Mouse (Mus musculus) midbrain, embryonic 14.5 days (tissue): ENCODE measurements around the gene Gal3st2b. TPM values are rescaled to one million over a fixed set of nuclear protein-coding genes. Genes with fewer than 3 reads are reported as not detected.
"Not testable (repeated sequence)": the region's sequence is repeated elsewhere in the genome, so short reads cannot be mapped to it uniquely, and the experiment has no call there.

Experiments used
- ATAC-seq: fragments of 200-750 bp; cut with Nextera tagmentation; 2 replicates; pipeline ENCODE4 v1.8.0; 2017; ENCODE audit warnings: moderate number of reproducible peaks, moderate library complexity; ENCODE audit not compliant: low FRiP score, low TSS enrichment
- DNase-seq: peaks from one replicate; pipeline ENCODE4 v3.0.0-alpha.2; 2015
- H3K27ac ChIP-seq: fragments of 300-500 bp; sonication (generic); replicated peaks from 2 replicates; pipeline ENCODE4 v1.5.1; 2014; ENCODE audit warnings: mild to moderate bottlenecking, low read depth, low read length, moderate library complexity
- H3K27me3 ChIP-seq: fragments of 300-500 bp; sonication (generic); 2 replicates; pipeline ENCODE4 v1.6.1; 2014; ENCODE audit warnings: low read length, control low read depth, mixed read lengths; ENCODE audit not compliant: control insufficient read depth, insufficient read depth
- H3K36me3 ChIP-seq: fragments of 300-500 bp; sonication (generic); 2 replicates; pipeline ENCODE4 v1.6.1; 2014; ENCODE audit warnings: low read length, control low read depth; ENCODE audit not compliant: control insufficient read depth, insufficient read depth
- H3K4me1 ChIP-seq: fragments of 300-500 bp; sonication (generic); 2 replicates; pipeline ENCODE4 v1.6.1; 2014; ENCODE audit warnings: mild to moderate bottlenecking, antibody characterized with exemption, low read length, control low read depth; ENCODE audit not compliant: control insufficient read depth, insufficient read depth
- H3K4me2 ChIP-seq: fragments of 300-500 bp; sonication (generic); 2 replicates; pipeline ENCODE4 v1.6.1; 2014; ENCODE audit warnings: mild to moderate bottlenecking, low read length, moderate library complexity
- H3K4me3 ChIP-seq: fragments of 300-500 bp; sonication (generic); replicated peaks from 2 replicates; pipeline ENCODE4 v1.5.1; 2014; ENCODE audit warnings: low read depth, low read length
- H3K9ac ChIP-seq: fragments of 300-500 bp; sonication (generic); replicated peaks from 2 replicates; pipeline ENCODE4 v1.6.1; 2014; ENCODE audit warnings: mild to moderate bottlenecking, low read length, moderate library complexity
- H3K9me3 ChIP-seq: fragments of 300-500 bp; sonication (generic); 2 replicates; pipeline ENCODE4 v1.6.1; 2016; ENCODE audit warnings: low read length, control low read depth, mixed read lengths; ENCODE audit not compliant: control insufficient read depth
- WGBS: fragments of 180-500 bp; shearing (Covaris S2); extraction: QIAGEN DNeasy Blood & Tissue Kit; methylation state at CpG from one replicate; pipeline ENCODE4 v1.1.7; 2014; 5-methylcytosine and 5-hydroxymethylcytosine counted together
- polyA plus RNA-seq: library from polyadenylated mRNA; unstranded; fragments of >200 nt; fragmentation: Nextera tagmentation; extraction: Ambion mirVana; gene quantifications from 2 replicates; pipeline ENCODE4 v1.2.1, GENCODE M21; 2014

The Gal3st2b gene
- polyA plus RNA-seq, 1 experiment from 2014 or later: not detected

DNA sequence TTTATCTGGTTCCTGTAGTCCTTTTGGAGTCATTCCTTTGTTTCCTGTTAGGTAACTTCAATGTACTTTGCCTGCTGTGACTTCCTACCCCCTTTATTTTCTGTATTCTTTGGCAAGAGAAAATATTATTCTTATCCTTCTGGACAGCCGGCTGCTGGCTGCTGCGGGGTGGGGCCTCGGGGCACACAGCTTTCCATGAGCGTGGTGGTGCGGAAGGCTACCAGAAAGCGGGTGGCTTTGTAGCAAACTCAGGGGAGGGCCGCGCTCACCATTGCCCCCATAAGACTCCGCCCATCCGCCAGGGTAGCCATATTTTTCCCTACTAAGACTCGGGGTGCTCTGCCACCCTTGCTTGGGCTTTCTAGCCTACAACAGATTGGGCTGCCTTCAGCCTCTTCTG lies 31.0 kb downstream of the Gal3st2b start:
- H3K27me3 ChIP-seq, DNase-seq, H3K36me3 ChIP-seq, H3K4me1 ChIP-seq, H3K4me3 ChIP-seq, H3K27ac ChIP-seq, H3K9me3 ChIP-seq, H3K9ac ChIP-seq, H3K4me2 ChIP-seq, ATAC-seq: not testable (repeated sequence)
- WGBS: no CpG with 5 or more reads among the region's 11 CpGs

DNA sequence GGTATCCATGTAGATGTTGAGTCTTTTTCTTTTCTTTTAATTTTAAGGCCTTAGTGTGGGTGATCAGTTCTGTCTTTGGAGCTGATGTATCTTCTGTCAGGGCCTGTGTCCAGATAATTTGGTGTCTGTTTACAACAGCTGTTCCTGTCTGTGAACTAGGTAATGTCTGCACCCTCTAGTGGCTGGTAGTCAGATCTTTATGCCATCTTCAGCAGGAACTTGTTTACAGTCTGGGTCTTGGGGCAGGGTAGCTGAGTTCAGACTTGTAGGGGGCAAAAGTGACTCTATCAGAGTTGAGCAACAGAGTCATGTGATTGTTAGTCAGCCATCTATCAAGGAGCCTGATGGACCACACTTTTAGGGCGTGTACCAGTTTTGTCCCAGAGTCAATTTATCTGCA lies 48.4 kb downstream of the Gal3st2b start:
- not testable (repeated sequence) for H3K4me2 ChIP-seq, H3K4me1 ChIP-seq, H3K9ac ChIP-seq, DNase-seq, H3K27me3 ChIP-seq, H3K9me3 ChIP-seq, H3K36me3 ChIP-seq, ATAC-seq, H3K4me3 ChIP-seq, H3K27ac ChIP-seq
- WGBS: no CpG with 5 or more reads among the region's 1 CpGs

DNA sequence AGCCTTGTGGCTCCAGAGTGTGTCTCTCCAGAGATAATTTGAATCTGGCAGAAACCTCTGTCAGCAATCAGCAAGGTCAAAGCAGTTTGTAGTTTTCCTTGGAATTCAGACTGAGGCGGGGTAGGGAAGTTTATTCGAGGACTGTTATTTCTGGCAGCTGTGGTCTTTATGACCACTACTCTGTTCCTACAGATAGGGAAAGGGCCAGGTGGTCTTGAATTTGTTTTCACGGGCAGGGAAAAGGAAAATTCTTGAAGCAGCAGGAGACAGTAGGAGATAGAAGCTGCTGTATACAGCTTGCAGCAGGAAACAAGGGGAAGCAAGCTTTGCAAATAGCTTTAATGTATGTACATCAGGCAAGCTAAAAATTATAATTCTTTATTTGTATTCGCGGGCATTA lies 52.3 kb downstream of the Gal3st2b start:
- not testable (repeated sequence) for H3K4me1 ChIP-seq, H3K4me3 ChIP-seq, H3K36me3 ChIP-seq, H3K9me3 ChIP-seq, H3K27ac ChIP-seq, DNase-seq, H3K4me2 ChIP-seq, H3K27me3 ChIP-seq, H3K9ac ChIP-seq, ATAC-seq
- 71% methylated on average over 2 of the region's 5 CpGs for WGBS

DNA sequence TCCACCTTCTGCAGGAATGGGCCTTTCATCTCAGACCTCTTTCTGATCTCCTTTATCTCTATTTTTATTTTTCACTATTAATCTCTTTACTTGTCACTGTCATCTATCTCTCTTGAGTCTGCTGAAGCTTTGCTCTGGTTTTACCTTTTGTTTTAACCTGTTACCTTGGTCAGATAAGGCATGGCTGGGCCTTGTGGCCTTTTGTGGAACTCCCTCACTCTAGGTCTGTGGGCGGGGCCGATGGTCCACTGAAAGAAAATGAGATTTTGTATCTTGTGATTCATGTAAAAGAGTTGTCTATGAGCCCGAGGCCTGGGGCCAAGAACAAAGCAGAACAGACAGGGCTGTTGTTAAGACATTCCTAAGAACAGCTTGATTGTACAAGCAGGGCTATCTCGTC lies 52.7 kb downstream of the Gal3st2b start:
- not testable (repeated sequence) for H3K27me3 ChIP-seq, H3K27ac ChIP-seq, H3K9ac ChIP-seq, ATAC-seq, H3K9me3 ChIP-seq, H3K4me3 ChIP-seq, H3K4me2 ChIP-seq, H3K36me3 ChIP-seq, DNase-seq, H3K4me1 ChIP-seq
- WGBS: no CpG with 5 or more reads among the region's 4 CpGs

DNA sequence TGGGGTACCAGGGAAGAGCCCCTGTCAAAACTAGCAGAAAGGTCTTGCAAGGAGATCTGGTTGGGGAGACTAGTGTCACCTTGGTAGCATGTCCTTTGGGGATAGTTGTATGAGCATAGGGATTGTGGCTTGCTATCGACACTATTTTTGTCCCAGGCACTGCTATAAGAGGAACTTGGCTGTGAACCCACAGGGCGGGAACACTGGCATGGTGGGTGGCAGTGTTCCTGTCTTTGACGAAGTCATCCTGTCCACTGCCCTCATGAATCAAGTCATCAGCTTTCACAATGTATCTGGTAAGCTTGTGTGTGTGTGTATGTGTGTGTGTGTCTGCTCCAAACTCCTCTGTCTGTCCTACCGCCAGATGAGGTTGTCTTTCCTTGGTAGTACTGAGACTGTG lies 57.7 kb downstream of the Gal3st2b start:
- ATAC-seq, H3K4me2 ChIP-seq, H3K27ac ChIP-seq, H3K36me3 ChIP-seq, H3K27me3 ChIP-seq, H3K9me3 ChIP-seq, H3K4me3 ChIP-seq, H3K9ac ChIP-seq, DNase-seq, H3K4me1 ChIP-seq: not testable (repeated sequence)
- WGBS: 83% methylated on average over 1 of the region's 4 CpGs

DNA sequence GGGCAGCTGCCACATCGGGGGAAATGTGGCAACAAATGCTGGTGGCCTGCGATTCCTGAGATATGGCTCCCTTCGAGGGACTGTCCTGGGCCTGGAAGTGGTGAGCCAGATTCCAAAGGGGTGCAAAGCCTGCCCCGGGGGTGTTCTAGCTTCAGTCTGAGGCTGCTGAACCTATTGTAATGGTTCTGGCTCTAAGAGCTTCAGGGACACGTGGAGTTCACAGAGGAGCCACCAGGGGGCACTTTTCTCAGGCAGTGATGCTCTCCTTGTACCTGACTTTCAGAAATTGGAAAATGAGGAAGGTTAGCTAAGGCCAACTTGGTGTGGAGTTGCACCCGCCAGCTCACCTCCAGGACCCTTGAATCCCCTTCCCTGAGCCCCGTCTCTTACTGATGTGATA lies 60.2 kb downstream of the Gal3st2b start:
- not testable (repeated sequence) for DNase-seq, H3K36me3 ChIP-seq, ATAC-seq, H3K27me3 ChIP-seq, H3K27ac ChIP-seq, H3K4me2 ChIP-seq, H3K9me3 ChIP-seq, H3K9ac ChIP-seq, H3K4me3 ChIP-seq, H3K4me1 ChIP-seq
- no CpG with 5 or more reads among the region's 7 CpGs for WGBS

DNA sequence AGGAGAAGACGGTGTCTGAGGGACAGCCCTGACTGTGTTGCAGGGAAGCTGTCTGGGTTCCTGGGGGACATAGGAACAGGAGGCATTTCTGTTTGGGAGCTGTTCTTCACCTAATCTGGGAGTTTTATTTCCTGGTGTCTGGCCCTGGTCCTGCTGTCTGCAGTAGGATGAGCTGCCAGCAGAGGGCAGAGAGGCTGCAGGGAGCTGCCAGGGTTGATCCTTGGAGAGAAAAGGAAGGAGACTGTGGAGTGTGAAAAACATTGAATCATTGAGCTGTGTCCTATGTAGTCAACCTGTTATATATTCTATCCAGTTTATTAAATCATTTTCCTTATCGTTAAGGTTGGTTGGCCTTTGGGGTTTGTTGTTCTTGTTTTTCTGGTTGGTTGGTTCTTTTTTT lies 62.8 kb downstream of the Gal3st2b start:
- H3K4me2 ChIP-seq, H3K4me3 ChIP-seq, H3K4me1 ChIP-seq, H3K9ac ChIP-seq, H3K27ac ChIP-seq, DNase-seq, H3K27me3 ChIP-seq, H3K9me3 ChIP-seq, ATAC-seq, H3K36me3 ChIP-seq: not testable (repeated sequence)
- whole genome bisulfite sequencing: no CpG with 5 or more reads among the region's 2 CpGs

DNA sequence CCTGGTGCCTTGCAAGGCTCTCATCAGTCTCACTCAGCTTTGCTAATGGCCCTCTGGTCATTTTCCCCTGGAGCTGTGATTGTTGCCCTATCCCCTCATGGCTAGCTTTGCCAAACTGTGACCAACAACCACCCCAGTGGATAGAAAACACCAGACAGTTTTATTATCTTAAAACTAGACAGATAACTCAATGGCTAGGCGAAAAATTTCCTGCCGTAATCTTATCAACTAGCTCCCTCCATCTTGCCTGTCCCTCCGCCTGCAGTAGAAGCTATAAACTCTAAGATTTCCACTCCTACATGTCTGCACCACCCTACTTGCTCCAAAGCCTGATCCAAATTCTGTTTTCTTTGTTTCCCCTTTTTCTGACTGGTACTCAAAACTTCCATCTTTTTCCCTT lies 68.1 kb downstream of the Gal3st2b start:
- 91% methylated on average over 3 of the region's 3 CpGs for WGBS
- H3K27me3 ChIP-seq: no peaks in the 10 kb centered on the region
- no peak for ATAC-seq

DNA sequence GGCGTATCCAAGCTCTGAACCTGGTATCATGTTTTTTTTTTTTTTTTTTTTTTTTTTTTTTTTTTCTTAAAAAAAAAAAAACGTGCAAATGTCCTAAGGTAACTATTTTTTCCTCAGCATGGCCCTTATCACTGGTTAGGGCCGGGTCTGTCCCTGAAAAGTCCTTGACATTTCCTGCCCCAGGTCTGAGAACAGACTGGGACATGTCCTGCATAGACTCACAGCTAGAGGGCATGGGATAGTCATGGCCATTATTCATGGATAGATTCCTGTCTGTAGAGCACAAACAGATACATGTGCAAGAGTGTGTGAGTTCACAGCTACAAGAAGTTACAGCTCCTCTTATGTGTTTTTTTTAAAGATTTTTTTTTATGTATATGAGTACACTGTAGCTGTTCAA lies 70.7 kb downstream of the Gal3st2b start:
- Histone ChIP-seq H3K36me3 (no peaks in the 10 kb centered on the region), H3K4me3 (no peak overlapping the region), H3K9me3 (no peaks in the 10 kb centered on the region), H3K9ac (no peak overlapping the region), H3K4me1 (no peaks in the 10 kb centered on the region), H3K27me3 (no peaks in the 10 kb centered on the region), H3K4me2 (no peak overlapping the region), H3K27ac (no peak overlapping the region)
- WGBS: 83% methylated on average over 3 of the region's 3 CpGs
- DNase-seq (no peak), ATAC-seq (no peak)

More for the DNA sequence above, 68.1 kb downstream of the Gal3st2b start:
- Histone ChIP-seq H3K9ac (no peak overlapping the region), H3K9me3 (no peaks in the 10 kb centered on the region), H3K4me3 (no peak overlapping the region), H3K36me3 (no peaks in the 10 kb centered on the region), H3K4me1 (no peaks in the 10 kb centered on the region), H3K4me2 (no peak overlapping the region), H3K27ac (no peak overlapping the region)
- no peak for DNase-seq
